Mouse (Mus musculus): ENCODE data around the gene Gm10717.
"Not testable (repeated sequence)": the region's sequence is repeated elsewhere in the genome, so short reads cannot be mapped to it uniquely, and the experiment has no call there.

Gm10717 gene

GRCm38 (mm10) chr9:3026136-3026535 lies 919 bp downstream of the Gm10717 start:
- DNase-seq, result not testable (repeated sequence)

- not testable (repeated sequence) for DNase-seq
Observed at GRCm38 (mm10) chr9:3026741-3027140, 1.5 kb downstream of the Gm10717 start.

GRCm38 (mm10) chr9:3027200-3027599 lies 2.0 kb downstream of the Gm10717 start:
- not testable (repeated sequence) for DNase-seq

GRCm38 (mm10) chr9:3029276-3030000 lies 4.2 kb downstream of the Gm10717 start:
- not testable (repeated sequence) for DNase-seq

- DNase-seq, result not testable (repeated sequence)
Observed at GRCm38 (mm10) chr9:3030677-3031318, 5.6 kb downstream of the Gm10717 start.

- not testable (repeated sequence) for DNase-seq
Observed at GRCm38 (mm10) chr9:3034299-3034698, 9.1 kb downstream of the Gm10717 start, which contains the start of gene Gm17535. Gm17535 (plus strand) TSS chr9:3034599.

GRCm38 (mm10) chr9:3036577-3036976 lies 11.4 kb downstream of the Gm10717 start, which contains the start of gene Gm10715:
Gm10715 (plus strand) TSS chr9:3036877.
- DNase-seq, result not testable (repeated sequence)

GRCm38 (mm10) chr9:3038161-3038560 lies 12.9 kb downstream of the Gm10717 start:
- not testable (repeated sequence) for DNase-seq
